Mouse (Mus musculus) right cerebral cortex, postnatal 25 days (tissue): ENCODE results near the gene Mrpl46.

Experiments
- DNase-seq: peaks from one replicate; pipeline ENCODE4 v3.0.0; 2022

The Mrpl46 gene

DNA sequence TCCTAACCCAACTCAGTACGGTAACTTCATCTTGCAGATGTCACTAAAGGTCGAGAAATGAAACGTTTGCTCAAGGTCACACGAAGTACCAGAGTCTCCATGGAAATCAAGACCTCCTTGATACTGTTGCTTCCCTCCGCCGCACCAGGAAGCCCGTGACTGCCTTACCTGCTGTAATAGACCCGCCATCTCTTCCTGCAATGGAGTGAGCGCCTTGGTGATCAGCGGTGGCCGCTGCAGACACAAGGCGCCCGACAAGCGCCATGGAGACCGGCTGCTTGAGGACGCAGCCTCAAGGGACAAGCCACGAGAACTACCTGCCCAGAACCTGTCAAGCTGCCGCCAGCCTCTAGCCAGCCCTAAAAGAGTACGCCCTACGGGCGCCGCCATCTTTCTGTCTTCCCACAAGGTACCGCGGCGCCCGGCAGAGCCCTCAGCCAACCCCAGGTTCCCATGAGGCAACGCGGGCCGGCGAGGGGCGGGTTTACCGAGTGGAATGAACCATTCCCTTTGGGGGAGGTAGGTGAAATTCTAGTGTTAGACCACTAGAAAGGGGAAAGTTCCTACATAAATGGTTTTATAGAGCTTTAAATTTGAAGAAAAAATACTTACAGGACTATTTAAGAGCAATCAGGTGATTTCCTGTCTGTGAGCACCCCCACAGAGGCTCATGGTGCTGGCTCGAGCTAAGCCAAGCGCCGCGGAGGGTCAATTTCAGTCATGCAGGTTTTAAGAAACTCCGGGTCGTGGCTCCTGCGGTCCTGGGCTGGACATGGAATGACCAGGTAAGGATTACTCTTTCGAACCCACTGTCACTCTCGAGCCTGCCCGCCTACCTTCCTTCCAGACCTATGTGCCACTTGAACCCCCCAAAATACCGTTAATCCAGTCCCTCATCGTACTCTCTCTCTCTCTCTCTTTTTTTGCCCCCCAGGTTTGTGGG lies at the start of gene Mrpl46, which contains the start of gene Mrps11:
Mrpl46 (minus strand) TSS at position 893 of the 943 bp plus-strand sequence.
Mrps11 (plus strand) TSS at position 481 of the 943 bp plus-strand sequence.
- peak; percentile 89 for DNase-seq

- no peak for DNase-seq
These were observed 44.5 kb upstream of the Mrpl46 start for GRCm38 (mm10) chr7:78827749-78828362.

- DNase-seq = no peak
These were observed 43.5 kb upstream of the Mrpl46 start for GRCm38 (mm10) chr7:78826682-78827385.

DNA sequence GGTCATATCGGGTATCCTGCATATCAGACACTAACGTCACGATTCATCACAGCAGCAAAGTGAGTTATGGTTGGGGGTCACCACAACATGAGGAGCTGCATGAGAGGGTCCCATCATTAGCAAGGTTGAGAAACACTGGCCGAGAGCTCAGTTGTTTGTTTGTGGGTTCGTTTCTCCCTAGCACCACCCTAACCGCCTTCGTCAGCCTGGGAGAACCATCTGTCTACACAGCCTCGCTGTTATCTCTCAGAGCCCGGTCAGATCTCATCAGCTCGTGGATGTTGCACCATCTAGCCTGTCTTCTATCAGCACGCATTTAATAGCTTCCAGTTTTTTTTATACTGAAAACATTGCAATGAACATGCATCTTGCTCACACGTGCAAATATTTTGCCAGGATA lies 35.0 kb upstream of the Mrpl46 start:
- DNase-seq = no peak

GRCm38 (mm10) chr7:78814766-78815165 lies 31.4 kb upstream of the Mrpl46 start:
- no peak for DNase-seq

GRCm38 (mm10) chr7:78813791-78814190 lies 30.5 kb upstream of the Mrpl46 start:
- DNase-seq = no peak

DNA sequence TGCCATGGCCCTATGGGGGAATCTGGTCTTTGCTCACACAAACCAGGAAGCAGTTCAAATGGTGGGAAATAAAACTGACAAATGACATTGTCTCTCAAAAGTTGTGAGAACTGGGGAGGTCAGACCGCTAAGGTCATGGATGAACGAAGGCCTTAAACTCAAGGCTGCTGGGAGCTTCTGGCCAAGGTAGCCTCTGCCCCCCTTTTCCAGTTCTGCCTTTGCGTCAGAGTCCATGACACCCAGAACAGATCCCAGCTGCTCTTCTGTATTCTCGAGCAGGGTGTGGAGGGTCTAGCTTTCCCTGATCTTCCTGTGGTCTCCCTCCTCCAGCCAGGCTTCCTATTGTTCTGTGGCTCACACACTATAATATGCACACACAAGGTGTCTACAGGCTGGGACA lies 23.9 kb upstream of the Mrpl46 start:
- DNase-seq = no peak

- no peak for DNase-seq
These were observed 20.5 kb upstream of the Mrpl46 start for GRCm38 (mm10) chr7:78803841-78804240.

DNA sequence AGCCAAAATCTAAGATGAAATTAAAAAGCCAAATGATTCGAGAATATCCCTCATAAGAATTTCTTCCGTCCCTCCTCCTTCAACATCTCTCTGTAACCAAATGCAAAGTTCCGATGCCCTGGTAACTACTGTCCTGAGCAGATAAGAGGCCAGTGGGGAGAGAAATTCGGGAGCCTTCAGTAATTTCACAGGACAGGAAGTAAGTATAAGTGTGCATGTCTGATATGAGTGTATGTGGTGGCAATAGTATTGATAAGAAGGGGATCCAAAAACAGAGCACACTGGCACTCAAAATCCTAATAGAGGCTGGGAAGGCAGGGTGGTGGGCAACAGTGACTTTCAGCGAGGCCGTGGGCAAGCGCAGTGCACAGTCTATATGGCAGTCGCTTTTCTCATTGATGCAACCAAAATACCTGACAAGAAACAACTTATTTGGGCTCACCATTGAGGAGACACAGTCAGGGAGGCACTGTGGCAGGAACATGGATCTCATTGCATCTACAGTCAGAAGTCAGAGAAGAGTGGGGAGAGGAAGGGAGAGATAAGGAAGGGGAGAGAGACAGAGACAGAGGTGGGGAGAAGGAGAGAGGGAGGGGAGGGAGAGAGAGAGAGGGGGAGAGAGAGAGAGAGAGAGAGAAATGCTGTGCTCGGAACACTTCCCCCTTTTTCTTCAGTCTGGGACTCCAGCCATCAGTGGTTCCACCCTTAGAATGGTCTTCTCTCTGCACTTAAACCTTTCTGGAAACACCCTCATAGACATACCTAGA lies 16.6 kb upstream of the Mrpl46 start:
- no peak for DNase-seq

DNA sequence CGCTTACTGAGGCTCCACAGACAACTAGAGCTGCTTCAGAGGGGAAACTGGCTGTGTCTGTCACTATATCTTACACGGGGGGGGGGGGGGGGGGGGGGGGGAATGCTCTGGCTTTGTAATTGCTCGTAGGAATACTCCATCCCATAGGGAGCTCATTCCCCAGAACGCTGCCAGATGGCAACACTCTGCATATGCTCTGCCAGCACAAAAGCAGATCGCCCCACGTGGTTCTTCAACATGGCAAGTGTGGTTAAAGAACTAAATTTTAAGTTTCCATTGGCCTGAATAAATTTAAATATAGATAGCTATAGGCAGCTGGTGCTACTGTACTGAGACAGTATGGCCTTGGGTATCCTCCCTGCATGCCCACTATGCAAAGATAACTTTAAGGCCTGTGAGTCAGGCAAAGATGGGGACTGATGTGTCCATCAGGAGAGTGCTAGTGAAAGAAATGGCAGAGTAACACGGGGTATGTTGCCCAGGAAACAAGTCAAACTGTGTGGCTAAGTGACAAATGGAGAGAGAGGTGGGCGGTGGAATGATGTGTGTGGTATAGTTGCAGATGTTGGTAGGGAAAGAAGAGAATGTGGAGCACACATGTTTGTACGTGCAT lies 14.6 kb upstream of the Mrpl46 start:
- peak; percentile 77 for DNase-seq

DNA sequence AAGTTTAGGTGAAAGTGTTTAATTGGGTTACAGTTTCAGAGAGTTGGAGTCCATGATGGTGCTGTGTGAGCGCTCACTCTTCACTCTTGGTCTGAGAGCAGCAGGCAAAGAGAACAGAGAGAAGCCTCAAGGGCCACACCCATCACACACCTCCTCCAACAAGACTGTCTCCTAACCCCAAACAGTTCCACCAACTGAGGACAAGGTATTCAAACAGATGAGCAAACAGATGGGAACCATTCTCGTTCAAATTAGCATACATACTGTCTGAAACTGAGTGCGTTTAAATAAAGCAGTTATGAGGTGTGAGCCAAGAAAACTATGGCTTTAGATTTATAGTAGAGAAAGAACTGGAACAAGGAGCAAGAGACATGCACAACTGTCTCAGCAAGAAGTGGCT lies 13.3 kb upstream of the Mrpl46 start:
- DNase-seq = no peak

- no peak for DNase-seq
These were observed 11.3 kb upstream of the Mrpl46 start for GRCm38 (mm10) chr7:78794571-78795092.

DNA sequence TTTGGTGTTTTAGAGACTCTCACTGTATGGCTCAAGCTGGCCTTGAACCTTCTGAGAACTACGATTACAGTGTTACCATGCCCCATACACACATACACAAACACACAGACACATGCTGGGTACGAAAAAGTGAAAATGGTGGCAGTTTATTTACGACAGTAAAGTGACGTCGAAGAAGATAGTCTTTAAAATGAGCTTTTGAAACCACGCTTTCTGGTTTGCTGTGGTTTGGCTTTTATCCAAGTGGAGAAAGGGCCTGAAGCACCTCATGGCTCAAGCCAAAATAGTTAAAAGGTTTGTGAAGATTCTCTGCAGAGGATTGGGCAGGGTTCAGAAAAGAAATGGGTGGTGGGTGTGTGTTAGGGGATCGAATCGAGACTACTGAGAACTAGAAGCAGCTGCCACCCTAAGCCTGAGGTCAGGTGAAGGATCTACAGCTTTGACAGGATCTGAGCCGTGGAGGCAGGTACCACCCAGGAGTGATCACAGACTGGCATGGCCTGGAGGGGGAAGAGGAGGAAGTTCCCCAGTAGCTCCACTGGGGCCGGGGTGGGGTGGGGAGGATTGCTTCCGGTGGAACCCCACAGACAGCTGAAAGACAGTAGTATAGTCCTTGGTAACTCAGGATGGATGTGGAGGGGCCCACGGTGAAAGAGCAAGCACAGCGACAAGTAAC lies 10.7 kb upstream of the Mrpl46 start:
- DNase-seq = no peak

- no peak for DNase-seq
These were observed 8.3 kb upstream of the Mrpl46 start for GRCm38 (mm10) chr7:78791359-78792222.

DNA sequence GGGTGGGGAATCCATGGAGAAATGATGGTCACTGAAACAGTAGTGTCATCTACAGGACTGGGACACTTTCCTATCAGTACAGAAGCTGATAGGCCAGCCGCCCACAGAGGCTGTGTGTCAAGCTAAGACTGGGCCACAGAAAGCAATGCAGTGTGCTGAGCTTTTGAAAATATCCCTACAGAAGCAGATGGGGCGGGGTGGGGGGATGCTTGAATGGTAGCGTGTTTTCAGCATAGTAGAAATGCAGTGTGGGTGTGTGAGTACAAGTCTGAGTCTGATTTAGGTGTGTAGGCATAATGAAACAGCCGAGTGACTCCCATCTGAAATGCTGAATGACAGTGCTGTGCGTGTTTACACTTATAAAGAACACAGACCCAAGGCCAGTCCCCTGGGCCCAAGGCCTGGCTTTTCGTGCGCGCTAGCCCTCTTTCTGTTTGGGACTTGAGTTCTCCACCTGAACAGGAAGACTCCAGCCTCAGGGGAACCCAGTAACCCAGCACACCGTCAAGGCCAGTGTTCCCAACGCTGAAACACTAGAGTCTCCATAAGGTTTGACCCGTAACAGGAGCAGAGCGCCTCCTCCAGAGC lies 4.6 kb upstream of the Mrpl46 start:
- no peak for DNase-seq

GRCm38 (mm10) chr7:78785906-78786305 lies 2.6 kb upstream of the Mrpl46 start:
- no peak for DNase-seq

GRCm38 (mm10) chr7:78778741-78779140 lies 4.6 kb downstream of the Mrpl46 start:
- DNase-seq = no peak

- DNase-seq = no peak
These were observed 12.4 kb downstream of the Mrpl46 start for GRCm38 (mm10) chr7:78770936-78771335.

- no peak for DNase-seq
These were observed 14.2 kb downstream of the Mrpl46 start for GRCm38 (mm10) chr7:78769075-78769652.
